Mouse (Mus musculus) hindbrain, embryonic 13.5 days (tissue): ENCODE data around the gene Ahr. TPM values are rescaled to one million over a fixed set of nuclear protein-coding genes. Genes with fewer than 3 reads are reported as not detected.

ENCODE experiments used
- ATAC-seq: fragments of 200-750 bp; cut with Nextera tagmentation; 2 replicates; pipeline ENCODE4 v1.8.0; 2017; ENCODE audit warnings: moderate TSS enrichment; ENCODE audit not compliant: low FRiP score
- H3K27ac ChIP-seq: fragments of 300-500 bp; sonication (generic); 2 replicates; pipeline ENCODE4 v1.5.1; 2015; ENCODE audit warnings: inconsistent platforms, mild to moderate bottlenecking, moderate library complexity
- H3K27me3 ChIP-seq: fragments of 300-500 bp; sonication (generic); 2 replicates; pipeline ENCODE4 v1.6.1; 2015; ENCODE audit warnings: mild to moderate bottlenecking, inconsistent platforms
- H3K36me3 ChIP-seq: fragments of 300-500 bp; sonication (generic); 2 replicates; pipeline ENCODE4 v1.6.1; 2015; ENCODE audit warnings: mild to moderate bottlenecking, inconsistent platforms
- H3K4me1 ChIP-seq: fragments of 300-500 bp; sonication (generic); replicated peaks from 2 replicates; pipeline ENCODE4 v1.6.1; 2015; ENCODE audit warnings: inconsistent platforms
- H3K4me2 ChIP-seq: fragments of 300-500 bp; sonication (generic); 2 replicates; pipeline ENCODE4 v1.6.1; 2015; ENCODE audit warnings: inconsistent platforms, mild to moderate bottlenecking, moderate library complexity
- H3K4me3 ChIP-seq: fragments of 300-500 bp; sonication (generic); 2 replicates; pipeline ENCODE4 v1.5.1; 2015; ENCODE audit warnings: mild to moderate bottlenecking, inconsistent platforms
- H3K9ac ChIP-seq: fragments of 300-500 bp; sonication (generic); 2 replicates; pipeline ENCODE4 v1.6.1; 2015; ENCODE audit warnings: mild to moderate bottlenecking, inconsistent platforms
- H3K9me3 ChIP-seq: fragments of 300-500 bp; sonication (generic); 2 replicates; pipeline ENCODE4 v1.6.1; 2016; ENCODE audit warnings: inconsistent platforms
- WGBS: fragments of 180-500 bp; shearing (Covaris S2); methylation state at CpG from one replicate; pipeline ENCODE4 v1.1.7; 2015; 5-methylcytosine and 5-hydroxymethylcytosine counted together
- polyA plus RNA-seq: library from polyadenylated mRNA; unstranded; fragments of >200 nt; fragmentation: Nextera tagmentation; extraction: Ambion mirVana; gene quantifications from 2 replicates; pipeline ENCODE4 v1.2.1, GENCODE M21; 2015

Gene Ahr
- polyA plus RNA-seq, 1 experiment from 2014 or later, result 3.9 TPM

DNA sequence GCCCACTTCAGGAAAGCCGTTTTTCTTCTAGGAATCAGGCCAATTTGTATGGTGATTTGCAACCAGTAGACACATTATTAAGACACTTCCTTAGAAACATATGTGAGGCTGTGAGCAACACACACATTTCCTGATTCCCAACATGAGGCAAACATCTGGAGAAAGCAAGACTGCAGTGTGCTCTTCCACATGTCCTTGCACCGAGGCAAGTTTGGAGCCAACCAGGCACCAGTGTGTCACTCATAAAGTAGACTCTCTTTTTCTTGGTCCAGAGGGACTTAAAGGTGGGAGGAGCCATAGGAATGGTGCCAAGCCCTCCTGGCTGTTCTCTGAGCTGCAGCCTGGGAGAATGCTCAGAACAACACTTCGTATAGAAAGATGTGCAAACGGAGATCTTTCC is 39.6 kb downstream of the Ahr start:
- Histone ChIP-seq H3K27ac (no peak overlapping the region), H3K9me3 (no peaks in the 10 kb centered on the region), H3K4me1 (no peaks in the 10 kb centered on the region), H3K9ac (no peak overlapping the region), H3K27me3 (no peaks in the 10 kb centered on the region), H3K4me2 (no peak overlapping the region), H3K36me3 (0 out of 2 replicates have a peak, but pooled peaks cover under 1% of the 10 kb centered on the region), H3K4me3 (no peak overlapping the region)
- no peak for ATAC-seq
- 82% methylated on average over 4 of the region's 4 CpGs for WGBS

DNA sequence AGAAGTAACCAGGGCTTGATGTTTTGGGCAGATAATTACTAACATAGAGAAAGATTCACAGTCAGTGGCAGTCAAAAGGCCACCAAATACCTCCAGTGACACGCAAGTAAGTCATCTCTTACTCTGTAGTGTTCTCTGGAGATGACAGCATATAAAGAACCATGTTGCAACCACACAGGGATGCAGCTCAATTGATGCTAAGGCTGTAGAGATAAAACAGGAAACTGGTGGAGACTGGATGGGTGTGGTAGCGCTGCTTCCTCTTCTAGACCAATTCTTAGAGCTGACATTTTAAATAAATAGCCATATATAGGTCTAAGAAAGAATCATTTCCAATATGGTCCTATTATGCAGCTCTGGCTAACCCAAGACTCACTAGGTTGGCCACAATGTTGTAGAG is 54.1 kb downstream of the Ahr start:
- Histone ChIP-seq H3K36me3 (no peaks in the 10 kb centered on the region), H3K4me1 (no peaks in the 10 kb centered on the region), H3K9me3 (no peaks in the 10 kb centered on the region), H3K9ac (no peak overlapping the region), H3K27me3 (no peaks in the 10 kb centered on the region), H3K4me3 (no peak overlapping the region), H3K27ac (no peak overlapping the region), H3K4me2 (no peak overlapping the region)
- WGBS, result 82% methylated on average over 2 of the region's 2 CpGs
- no peak for ATAC-seq

DNA sequence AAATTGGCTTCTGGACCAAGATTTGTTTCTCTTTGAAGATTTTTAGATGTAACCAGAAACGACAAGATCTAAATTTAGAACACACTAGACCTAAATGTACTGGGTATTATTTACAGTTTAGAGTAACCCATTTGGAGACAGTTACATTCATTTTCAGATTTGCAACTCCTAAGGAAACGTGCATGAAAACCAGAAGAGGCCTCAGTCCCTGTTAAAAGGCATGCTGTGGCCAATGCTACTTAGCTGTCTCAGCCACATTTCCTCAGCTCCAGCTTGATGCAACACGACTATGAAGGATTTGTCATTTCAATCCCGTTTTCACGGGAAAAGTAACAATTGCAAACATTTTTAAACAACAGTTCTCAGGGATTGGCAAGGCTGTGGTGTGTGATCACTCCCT is 55.9 kb downstream of the Ahr start:
- H3K27me3 ChIP-seq, result no peaks in the 10 kb centered on the region
- no peaks in the 10 kb centered on the region for H3K9me3 ChIP-seq
- ATAC-seq, result no peak
- no peak overlapping the region for H3K9ac ChIP-seq
- H3K36me3 ChIP-seq, result no peaks in the 10 kb centered on the region
- WGBS, result 83% methylated on average over 5 of the region's 5 CpGs
- no peak overlapping the region for H3K4me3 ChIP-seq
- no peak overlapping the region for H3K27ac ChIP-seq
- no peaks in the 10 kb centered on the region for H3K4me1 ChIP-seq
- H3K4me2 ChIP-seq, result no peak overlapping the region

DNA sequence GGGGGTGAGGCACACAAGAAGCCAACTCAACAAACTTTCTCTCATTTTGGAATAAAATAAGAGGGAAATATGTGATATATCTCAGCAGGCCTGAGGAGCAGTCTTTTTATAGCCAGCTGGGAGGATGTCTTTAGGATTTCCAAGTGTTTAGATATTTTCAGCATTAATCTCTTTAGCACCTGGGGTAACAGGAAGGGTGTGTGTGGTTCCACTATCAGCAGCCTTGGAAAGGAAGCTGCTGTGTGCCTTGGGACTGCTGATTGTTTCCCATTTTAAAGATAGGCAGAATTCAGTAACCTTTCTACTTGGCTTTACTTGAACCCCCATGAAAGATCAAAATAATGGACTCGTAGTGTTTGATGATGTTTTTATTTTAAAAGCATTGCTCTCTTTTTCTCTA is 71.4 kb downstream of the Ahr start:
- WGBS, result 78% methylated on average over 1 of the region's 1 CpGs
- ATAC-seq, result no peak
- H3K9ac ChIP-seq, result no peak overlapping the region
- H3K27ac ChIP-seq, result no peak overlapping the region
- H3K4me1 ChIP-seq, result no peaks in the 10 kb centered on the region
- no peak overlapping the region for H3K4me2 ChIP-seq
- H3K36me3 ChIP-seq, result no peaks in the 10 kb centered on the region
- no peaks in the 10 kb centered on the region for H3K27me3 ChIP-seq
- no peak overlapping the region for H3K4me3 ChIP-seq
- H3K9me3 ChIP-seq, result no peaks in the 10 kb centered on the region

DNA sequence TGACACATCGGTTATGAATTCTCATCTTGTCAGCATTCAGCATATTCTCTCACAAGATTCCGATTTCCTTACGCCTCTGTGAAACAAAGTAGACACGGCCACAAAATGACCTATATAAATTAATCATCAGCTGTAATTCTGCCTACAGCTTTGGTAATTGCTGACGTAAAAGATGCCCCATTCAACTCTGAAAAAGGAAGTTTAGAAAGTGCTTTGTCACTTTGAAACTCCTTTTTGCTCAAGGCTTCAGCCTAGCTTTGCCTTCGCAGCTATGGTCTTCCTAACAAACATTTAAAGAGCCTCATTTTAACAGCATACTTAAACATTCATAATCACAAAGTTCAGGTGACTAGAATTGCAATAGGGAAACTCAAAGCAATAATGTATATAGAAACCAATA is 72.2 kb downstream of the Ahr start:
- H3K27me3 ChIP-seq, result no peaks in the 10 kb centered on the region
- no peaks in the 10 kb centered on the region for H3K36me3 ChIP-seq
- no peaks in the 10 kb centered on the region for H3K9me3 ChIP-seq
- no peak overlapping the region for H3K9ac ChIP-seq
- no peaks in the 10 kb centered on the region for H3K4me1 ChIP-seq
- H3K4me3 ChIP-seq, result no peak overlapping the region
- H3K4me2 ChIP-seq, result no peak overlapping the region
- ATAC-seq, result no peak
- no peak overlapping the region for H3K27ac ChIP-seq
- WGBS, result 85% methylated on average over 6 of the region's 6 CpGs

DNA sequence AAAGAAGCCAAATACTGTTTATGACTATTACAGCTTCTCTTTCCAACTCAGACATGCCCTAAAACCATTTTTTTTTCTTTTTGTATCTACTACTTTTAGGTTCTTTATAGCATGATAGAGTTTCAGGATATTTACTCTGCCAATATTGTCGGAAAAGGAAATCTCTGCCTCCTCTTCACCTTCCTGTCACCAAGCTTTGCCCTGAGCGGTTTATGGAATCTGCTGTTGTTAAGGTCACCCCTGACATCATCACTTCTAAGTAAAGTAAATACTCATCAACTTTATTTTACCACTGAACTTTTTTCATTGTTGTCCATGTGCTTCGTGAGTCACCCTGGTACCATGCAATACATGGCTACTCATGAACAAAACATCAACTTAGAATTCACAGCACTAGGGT is 75.2 kb downstream of the Ahr start:
- H3K4me1 ChIP-seq, result no peaks in the 10 kb centered on the region
- no peak overlapping the region for H3K4me3 ChIP-seq
- H3K36me3 ChIP-seq, result no peaks in the 10 kb centered on the region
- WGBS, result 86% methylated on average over 3 of the region's 3 CpGs
- H3K9ac ChIP-seq, result no peak overlapping the region
- no peaks in the 10 kb centered on the region for H3K27me3 ChIP-seq
- H3K27ac ChIP-seq, result no peak overlapping the region
- H3K9me3 ChIP-seq, result no peaks in the 10 kb centered on the region
- H3K4me2 ChIP-seq, result no peak overlapping the region
- no peak for ATAC-seq
